Mouse (Mus musculus) intestine, embryonic 16.5 days (tissue): Measurements from ENCODE around the gene Rnf34. TPM values are rescaled to one million over a fixed set of nuclear protein-coding genes. Genes with fewer than 3 reads are reported as not detected.

Experiments
- ATAC-seq: fragments of 200-750 bp; cut with Nextera tagmentation; 2 replicates; pipeline ENCODE4 v1.8.0; 2017; ENCODE audit warnings: moderate TSS enrichment, moderate library complexity
- H3K27ac ChIP-seq: fragments of 300-500 bp; sonication (generic); 2 replicates; pipeline ENCODE4 v1.5.1; 2014; ENCODE audit warnings: mild to moderate bottlenecking, low read length
- H3K27me3 ChIP-seq: fragments of 300-500 bp; sonication (generic); replicated peaks from 2 replicates; pipeline ENCODE4 v1.6.1; 2014; ENCODE audit warnings: low read length, control low read depth, mixed read lengths; ENCODE audit not compliant: control insufficient read depth, insufficient read depth
- H3K36me3 ChIP-seq: fragments of 300-500 bp; sonication (generic); 2 replicates; pipeline ENCODE4 v1.6.1; 2014; ENCODE audit warnings: low read length, control low read depth; ENCODE audit not compliant: control insufficient read depth, insufficient read depth
- H3K4me1 ChIP-seq: fragments of 300-500 bp; sonication (generic); 2 replicates; pipeline ENCODE4 v1.6.1; 2014; ENCODE audit warnings: low read length, control low read depth, mixed read lengths; ENCODE audit not compliant: control insufficient read depth, insufficient read depth
- H3K4me2 ChIP-seq: fragments of 300-500 bp; sonication (generic); 2 replicates; pipeline ENCODE4 v1.6.1; 2014; ENCODE audit warnings: low read depth, low read length, control low read depth
- H3K4me3 ChIP-seq: fragments of 300-500 bp; sonication (generic); 2 replicates; pipeline ENCODE4 v1.5.1; 2014; ENCODE audit warnings: mild to moderate bottlenecking, low read length
- H3K9ac ChIP-seq: fragments of 300-500 bp; sonication (generic); 2 replicates; pipeline ENCODE4 v1.6.1; 2014; ENCODE audit warnings: low read depth, low read length
- H3K9me3 ChIP-seq: fragments of 300-500 bp; sonication (generic); 2 replicates; pipeline ENCODE4 v1.6.1; 2016; ENCODE audit warnings: low read length, control low read depth; ENCODE audit not compliant: control insufficient read depth
- WGBS: fragments of 180-500 bp; shearing (Covaris S2); extraction: QIAGEN DNeasy Blood & Tissue Kit; methylation state at CpG from one replicate; pipeline ENCODE4 v1.1.7; 2014; 5-methylcytosine and 5-hydroxymethylcytosine counted together
- polyA plus RNA-seq: library from polyadenylated mRNA; unstranded; fragments of >200 nt; fragmentation: Nextera tagmentation; extraction: Ambion mirVana; gene quantifications from 2 replicates; pipeline ENCODE4 v1.2.1, GENCODE M21; 2015

Gene Rnf34
- polyA plus RNA-seq, 1 experiment from 2014 or later: 32.4 TPM

GRCm38 (mm10) chr5:122882256-122883050 lies 32.6 kb downstream of the Rnf34 start:
- H3K9me3 ChIP-seq: no peaks in the 10 kb centered on the region
- peak overlapping the region; percentile 5; the same call in 1 of the 2 replicates for H3K27ac ChIP-seq
- 80% methylated on average over 18 of the region's 18 CpGs for WGBS
- peak; percentile 47 for ATAC-seq
- peaks cover 16% of the 10 kb centered on the region for H3K4me1 ChIP-seq
- H3K9ac ChIP-seq: no peak overlapping the region
- H3K27me3 ChIP-seq: no peaks in the 10 kb centered on the region
- no peak overlapping the region for H3K4me2 ChIP-seq
- H3K36me3 ChIP-seq: peaks cover 15% of the 10 kb centered on the region
- H3K4me3 ChIP-seq: no peak overlapping the region

GRCm38 (mm10) chr5:122883237-122883636 lies 33.4 kb downstream of the Rnf34 start:
- Histone ChIP-seq H3K36me3 (peaks cover 12% of the 10 kb centered on the region), H3K4me1 (peaks cover 21% of the 10 kb centered on the region), H3K9ac (no peak overlapping the region), H3K27ac (no peak overlapping the region), H3K9me3 (no peaks in the 10 kb centered on the region), H3K4me2 (no peak overlapping the region), H3K27me3 (no peaks in the 10 kb centered on the region), H3K4me3 (no peak overlapping the region)
- 74% methylated on average over 9 of the region's 9 CpGs for WGBS
- ATAC-seq: no peak

- no peak for ATAC-seq
- H3K4me3 ChIP-seq: no peak overlapping the region
- H3K27me3 ChIP-seq: no peaks in the 10 kb centered on the region
- H3K27ac ChIP-seq: no peak overlapping the region; the same call in 1 of the 2 replicates
- no peaks in the 10 kb centered on the region for H3K9me3 ChIP-seq
- peaks cover 24% of the 10 kb centered on the region for H3K4me1 ChIP-seq
- 48% methylated on average over 2 of the region's 2 CpGs for WGBS
- no peak overlapping the region for H3K9ac ChIP-seq
- H3K4me2 ChIP-seq: no peak overlapping the region
- H3K36me3 ChIP-seq: peaks cover 12% of the 10 kb centered on the region
Measured at GRCm38 (mm10) chr5:122883652-122884235, 33.9 kb downstream of the Rnf34 start.

DNA sequence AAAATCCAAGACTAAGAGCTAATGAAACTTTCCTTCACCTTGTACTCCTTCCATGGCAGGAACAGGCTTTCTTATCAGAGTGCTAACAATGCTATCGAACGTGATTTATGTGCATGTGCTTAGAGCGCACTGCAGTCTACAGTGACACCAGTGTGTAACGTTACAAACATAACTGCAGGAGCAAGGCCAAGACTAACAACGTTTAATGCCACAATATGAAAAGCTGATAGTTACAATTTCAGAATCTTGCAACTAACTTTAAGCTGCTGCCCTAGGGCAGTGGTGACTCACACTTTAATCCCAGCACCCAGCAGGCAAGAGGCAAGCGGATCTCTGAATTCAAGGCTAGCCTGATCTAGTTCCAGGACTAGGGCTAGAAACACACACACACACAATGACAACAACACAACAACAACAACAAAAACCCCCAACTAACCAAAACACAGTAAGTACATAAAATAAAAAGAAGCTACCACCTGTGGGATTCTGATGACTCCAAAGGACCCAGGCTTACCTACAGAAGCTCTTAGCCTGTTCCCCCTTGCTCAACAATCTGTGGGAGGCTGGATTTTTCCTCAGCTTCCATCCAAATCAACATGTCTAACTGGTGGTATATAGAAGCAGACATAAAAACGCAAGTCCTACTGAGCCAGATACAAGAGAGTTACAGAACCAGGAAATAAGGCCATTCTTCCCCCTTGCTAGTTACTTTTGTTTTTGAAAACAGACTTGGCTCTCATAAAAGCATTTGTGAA lies 34.9 kb downstream of the Rnf34 start:
- WGBS: 65% methylated on average over 7 of the region's 7 CpGs
- H3K4me2 ChIP-seq: no peak overlapping the region
- peaks cover 24% of the 10 kb centered on the region for H3K4me1 ChIP-seq
- ATAC-seq: peak; percentile 37; the same call in 1 of the 2 replicates
- 0 out of 2 replicates have a peak overlapping the region, but pooled peaks have one; percentile 5 for H3K27ac ChIP-seq
- H3K36me3 ChIP-seq: peaks cover 9% of the 10 kb centered on the region
- no peaks in the 10 kb centered on the region for H3K9me3 ChIP-seq
- no peak overlapping the region for H3K9ac ChIP-seq
- no peak overlapping the region for H3K4me3 ChIP-seq
- H3K27me3 ChIP-seq: no peaks in the 10 kb centered on the region

DNA sequence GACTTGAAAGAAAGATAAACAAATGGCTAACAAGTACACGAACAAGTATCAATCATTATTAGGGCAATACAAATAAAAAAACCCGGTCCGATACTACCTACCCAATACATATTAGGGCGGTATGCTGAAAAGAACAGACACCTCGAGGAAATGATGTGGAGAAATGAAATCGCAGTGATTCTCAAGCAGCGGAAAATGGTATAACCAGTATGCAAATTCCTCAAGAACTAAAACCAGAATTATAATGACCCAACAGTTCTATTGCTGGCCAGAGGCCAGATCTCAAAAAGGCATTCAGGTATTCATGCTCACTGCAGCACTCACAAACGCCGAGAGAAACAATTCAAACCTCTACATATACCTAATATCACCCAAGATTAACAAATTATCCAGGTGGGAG lies 37.2 kb downstream of the Rnf34 start:
- no peaks in the 10 kb centered on the region for H3K9me3 ChIP-seq
- no peak overlapping the region for H3K9ac ChIP-seq
- no peak overlapping the region for H3K27ac ChIP-seq
- H3K4me2 ChIP-seq: no peak overlapping the region
- no peaks in the 10 kb centered on the region for H3K36me3 ChIP-seq
- no peak for ATAC-seq
- H3K4me3 ChIP-seq: no peak overlapping the region
- 88% methylated on average over 9 of the region's 9 CpGs for WGBS
- H3K27me3 ChIP-seq: no peaks in the 10 kb centered on the region
- H3K4me1 ChIP-seq: peaks cover 24% of the 10 kb centered on the region

- no peak overlapping the region for H3K4me3 ChIP-seq
- peaks cover 15% of the 10 kb centered on the region for H3K4me1 ChIP-seq
- peak; percentile 64 for ATAC-seq
- no peak overlapping the region for H3K27ac ChIP-seq
- no peak overlapping the region for H3K9ac ChIP-seq
- no peaks in the 10 kb centered on the region for H3K27me3 ChIP-seq
- no peaks in the 10 kb centered on the region for H3K9me3 ChIP-seq
- H3K4me2 ChIP-seq: no peak overlapping the region
- WGBS: 69% methylated on average over 8 of the region's 8 CpGs
- no peaks in the 10 kb centered on the region for H3K36me3 ChIP-seq
Measured at GRCm38 (mm10) chr5:122887926-122888611, 38.2 kb downstream of the Rnf34 start.

DNA sequence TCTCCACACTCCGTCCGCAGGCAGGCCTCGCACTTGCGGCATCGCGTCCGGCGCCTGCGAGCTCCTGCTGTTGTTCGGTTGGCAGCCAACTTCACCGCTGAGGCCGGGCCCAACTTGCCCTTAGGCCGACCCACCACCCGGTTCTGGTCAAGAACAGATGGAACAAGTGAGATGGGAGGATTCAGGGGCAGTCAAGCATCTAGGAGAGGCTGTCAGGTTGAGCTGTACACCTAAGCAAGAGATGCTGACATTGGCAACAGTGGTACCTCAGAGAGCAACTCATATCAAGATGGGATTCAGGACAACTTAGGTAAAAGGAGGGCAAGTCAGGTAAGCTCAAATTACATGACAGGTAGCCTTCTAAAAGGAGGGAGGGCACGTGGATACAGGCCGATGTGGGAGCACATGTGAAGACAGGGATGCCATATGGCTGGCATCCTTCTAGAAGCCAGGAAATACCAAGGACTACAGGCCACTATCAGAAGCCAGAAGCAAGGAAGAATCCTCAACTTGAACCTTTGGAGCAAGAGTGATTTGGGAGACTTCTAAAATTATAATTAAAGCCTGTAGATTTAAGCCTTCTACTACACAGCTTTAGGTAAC lies 38.9 kb downstream of the Rnf34 start:
- no peak for ATAC-seq
- Histone ChIP-seq H3K9me3 (no peaks in the 10 kb centered on the region), H3K27me3 (no peaks in the 10 kb centered on the region), H3K4me1 (peaks cover 15% of the 10 kb centered on the region), H3K4me2 (no peak overlapping the region), H3K9ac (no peak overlapping the region), H3K36me3 (no peaks in the 10 kb centered on the region), H3K27ac (no peak overlapping the region), H3K4me3 (no peak overlapping the region)
- WGBS: 90% methylated on average over 16 of the region's 16 CpGs

DNA sequence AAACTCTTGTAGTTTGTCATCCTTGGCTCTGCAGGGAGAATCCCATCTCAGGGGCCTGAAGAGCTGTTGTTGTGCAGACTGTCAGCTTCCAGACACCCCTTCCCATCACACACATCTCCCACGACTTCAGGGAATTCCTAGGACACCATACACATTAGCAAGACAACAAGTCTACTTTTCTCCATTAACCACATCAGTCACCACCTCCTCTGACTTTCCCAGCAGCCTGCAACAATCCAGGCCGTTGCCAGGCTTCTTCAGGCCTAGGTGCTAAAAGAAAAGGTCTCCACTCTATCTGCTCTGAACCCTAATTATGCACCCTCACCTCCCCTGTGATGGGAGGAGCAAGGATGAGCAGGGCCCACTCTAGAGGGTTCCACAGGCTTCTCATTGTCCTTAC lies 40.5 kb downstream of the Rnf34 start:
- WGBS: 45% methylated on average over 2 of the region's 2 CpGs
- Histone ChIP-seq H3K4me1 (peaks cover 13% of the 10 kb centered on the region), H3K9me3 (no peaks in the 10 kb centered on the region), H3K27me3 (no peaks in the 10 kb centered on the region), H3K27ac (no peak overlapping the region), H3K4me3 (no peak overlapping the region), H3K9ac (no peak overlapping the region), H3K36me3 (no peaks in the 10 kb centered on the region), H3K4me2 (no peak overlapping the region)
- ATAC-seq: no peak
